Mouse (Mus musculus) cerebellum, adult 2 months (tissue): ENCODE data around the gene Arhgap10. TPM values are rescaled to one million over a fixed set of nuclear protein-coding genes. Genes with fewer than 3 reads are reported as not detected.

Experiments used
- DNase-seq, 2 experiments: peaks; one replicate each; pipeline ENCODE4 v3.0.0; 2021
- H3K27ac ChIP-seq: fragments of 200-500 bp; 2 replicates; pipeline ENCODE4 v1.5.1; 2012; ENCODE audit warnings: low read length, control low read depth, inconsistent platforms; ENCODE audit not compliant: insufficient read depth
- H3K27me3 ChIP-seq: fragments of 200-500 bp; 2 replicates; pipeline ENCODE4 v1.6.1; 2012; ENCODE audit warnings: inconsistent platforms, mild to moderate bottlenecking, low read length, moderate library complexity; ENCODE audit not compliant: control insufficient read depth, insufficient read depth
- H3K4me1 ChIP-seq: fragments of 200-500 bp; 2 replicates; pipeline ENCODE4 v1.6.1; 2011; ENCODE audit warnings: low read length; ENCODE audit not compliant: control insufficient read depth, insufficient read depth
- H3K4me3 ChIP-seq: fragments of 200-500 bp; replicated peaks from 2 replicates; pipeline ENCODE3; 2011; ENCODE audit warnings: mild to moderate bottlenecking, low read depth, low read length, control low read depth; ENCODE audit not compliant: insufficient read depth
- CTCF ChIP-seq: fragments of 200-500 bp; IDR thresholded peaks from 2 replicates; pipeline ENCODE4 v1.5.1; 2011; ENCODE audit warnings: low read depth, mild to moderate bottlenecking, control low read depth, low read length, moderate library complexity, borderline replicate concordance; ENCODE audit not compliant: insufficient read depth
- POLR2A ChIP-seq: fragments of 200-500 bp; IDR thresholded peaks from 2 replicates; pipeline ENCODE4 v1.6.1; 2011; ENCODE audit warnings: low read length, control low read depth, borderline replicate concordance; ENCODE audit not compliant: insufficient read depth
- WGBS: fragments of 180-500 bp; shearing (Covaris S2); methylation state at CpG from one replicate; pipeline ENCODE4 v1.1.7; 2018; 5-methylcytosine and 5-hydroxymethylcytosine counted together
- polyA plus RNA-seq: library from polyadenylated mRNA; depleted of rRNA; stranded (reverse); fragments of >200 nt; gene quantifications from 2 replicates; pipeline ENCODE4 v1.2.3, GENCODE M21; 2012

Arhgap10 gene
- polyA plus RNA-seq, 1 experiment = 12.5 TPM

- no peaks in the 10 kb centered on the region for H3K4me1 ChIP-seq
- H3K4me3 ChIP-seq = no peak overlapping the region
- TF ChIP-seq POLR2A = no peak
- TF ChIP-seq CTCF = no peak
- 55% methylated on average over 5 of the region's 5 CpGs for WGBS
- no peak overlapping the region for H3K27ac ChIP-seq
- no peak for DNase-seq
- no peaks in the 10 kb centered on the region for H3K27me3 ChIP-seq
These were observed 101.0 kb downstream of the Arhgap10 start for GRCm38 (mm10) chr8:77416738-77417137.

- Histone ChIP-seq H3K27me3 (no peaks in the 10 kb centered on the region), H3K4me1 (no peaks in the 10 kb centered on the region), H3K27ac (no peak overlapping the region), H3K4me3 (no peak overlapping the region)
- TF ChIP-seq CTCF (no peak), POLR2A (no peak)
- 67% methylated on average over 5 of the region's 5 CpGs for WGBS
- DNase-seq = no peak
These were observed 101.7 kb downstream of the Arhgap10 start for GRCm38 (mm10) chr8:77416034-77416433.

- Histone ChIP-seq H3K27me3 (no peaks in the 10 kb centered on the region), H3K4me3 (no peak overlapping the region), H3K4me1 (no peaks in the 10 kb centered on the region), H3K27ac (no peak overlapping the region)
- no peak for DNase-seq
- WGBS = over 99% methylated on average over 15 of the region's 15 CpGs
- TF ChIP-seq POLR2A = no peak
- TF ChIP-seq CTCF = no peak
These were observed 106.5 kb downstream of the Arhgap10 start for GRCm38 (mm10) chr8:77411262-77411661.

DNA sequence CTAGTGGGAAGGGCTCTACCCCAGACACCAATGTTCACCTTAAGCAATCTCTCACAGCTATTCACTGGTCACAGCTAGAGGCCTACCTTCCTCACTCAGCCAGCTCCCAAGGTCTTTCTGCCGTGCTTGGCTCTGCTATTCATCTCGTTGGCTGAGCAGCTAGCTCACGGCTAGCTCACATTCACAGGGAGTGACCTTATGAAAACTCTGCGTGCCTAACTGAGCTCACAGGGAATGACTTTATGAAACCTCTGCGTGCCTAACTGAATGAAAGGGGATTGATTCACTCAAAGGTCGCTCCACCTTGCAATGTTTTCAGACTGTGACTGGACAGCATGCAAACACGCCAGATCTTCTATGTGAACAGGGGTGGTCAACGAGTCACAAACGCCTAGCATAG, 107.4 kb downstream of the Arhgap10 start:
- no peak for TF ChIP-seq POLR2A
- no peak for TF ChIP-seq CTCF
- no peak overlapping the region for H3K4me3 ChIP-seq
- H3K27ac ChIP-seq = no peak overlapping the region
- H3K27me3 ChIP-seq = no peaks in the 10 kb centered on the region
- no peak for DNase-seq
- 71% methylated on average over 9 of the region's 9 CpGs for WGBS
- H3K4me1 ChIP-seq = no peaks in the 10 kb centered on the region

DNA sequence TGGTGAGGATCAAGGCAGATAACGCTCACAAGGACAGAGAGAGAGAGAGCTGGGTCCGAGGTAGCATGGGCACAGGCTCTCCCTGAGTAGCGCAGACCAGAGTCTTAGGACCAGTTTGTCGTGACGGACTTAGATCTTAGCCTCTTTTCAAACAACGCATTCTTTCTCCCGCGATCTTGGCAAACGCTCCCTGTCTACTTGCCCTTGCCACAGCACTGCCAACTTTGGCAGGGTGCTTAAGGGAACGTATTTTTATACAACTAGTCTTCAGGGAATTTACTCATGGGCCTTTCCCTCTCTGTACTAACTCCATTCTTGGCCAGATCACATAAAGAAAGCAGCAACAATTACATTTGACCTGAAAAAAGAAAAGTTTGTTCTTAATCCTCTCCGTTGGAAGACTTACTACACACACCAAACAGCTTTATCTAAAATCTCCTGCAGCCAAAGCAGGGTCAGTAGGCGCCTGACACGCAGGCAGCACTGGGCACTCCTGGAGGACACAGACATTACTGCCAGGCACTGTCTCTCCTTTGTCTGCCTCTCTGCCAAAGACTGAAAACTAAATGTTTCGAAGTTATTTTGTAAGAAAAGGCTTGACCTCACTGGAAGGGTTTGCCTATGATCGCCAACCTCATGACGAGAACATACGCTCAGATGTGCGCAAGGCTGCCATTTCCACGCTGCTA, 109.1 kb downstream of the Arhgap10 start:
- no peak for DNase-seq
- WGBS = 68% methylated on average over 19 of the region's 19 CpGs
- H3K27ac ChIP-seq = no peak overlapping the region
- H3K27me3 ChIP-seq = no peaks in the 10 kb centered on the region
- H3K4me1 ChIP-seq = no peaks in the 10 kb centered on the region
- H3K4me3 ChIP-seq = no peak overlapping the region
- TF ChIP-seq CTCF (no peak), POLR2A (no peak)

- Histone ChIP-seq H3K27me3 (no peaks in the 10 kb centered on the region), H3K27ac (no peak overlapping the region), H3K4me3 (no peak overlapping the region), H3K4me1 (no peaks in the 10 kb centered on the region)
- DNase-seq = no peak
- TF ChIP-seq POLR2A (no peak), CTCF (0 out of 2 replicates have a peak, but pooled peaks have one; percentile 7)
- WGBS = 73% methylated on average over 13 of the region's 13 CpGs
These were observed 110.9 kb downstream of the Arhgap10 start for GRCm38 (mm10) chr8:77406846-77407245.

DNA sequence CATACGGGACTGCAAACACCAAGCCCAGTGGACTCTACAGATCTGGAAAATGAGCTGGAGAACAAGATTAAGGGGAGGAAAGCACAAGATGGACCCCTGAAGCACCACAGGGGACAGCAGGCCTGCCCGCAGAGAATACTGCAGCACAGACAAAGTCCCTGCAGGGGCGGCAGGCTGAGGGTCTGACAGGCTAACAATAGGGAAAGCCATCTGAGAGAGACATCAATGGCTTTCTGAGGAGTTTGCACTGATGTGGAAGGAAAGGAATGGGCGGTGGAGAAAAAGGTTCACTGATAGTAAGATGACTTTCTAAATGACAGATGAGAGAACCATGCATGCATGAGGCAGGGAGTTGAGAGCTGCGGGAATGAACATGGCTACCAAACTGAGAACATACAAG, 111.3 kb downstream of the Arhgap10 start:
- TF ChIP-seq POLR2A (no peak), CTCF (no peak)
- no peak overlapping the region for H3K27ac ChIP-seq

GRCm38 (mm10) chr8:77404017-77404416, 113.7 kb downstream of the Arhgap10 start:
- no peaks in the 10 kb centered on the region for H3K27me3 ChIP-seq
- TF ChIP-seq POLR2A (no peak), CTCF (no peak)
- no peak for DNase-seq
- H3K4me3 ChIP-seq = no peak overlapping the region
- no peak overlapping the region for H3K27ac ChIP-seq
- 66% methylated on average over 6 of the region's 6 CpGs for WGBS
- H3K4me1 ChIP-seq = no peaks in the 10 kb centered on the region

More for the DNA sequence above, 111.3 kb downstream of the Arhgap10 start:
- no peak for DNase-seq
- Histone ChIP-seq H3K4me3 (no peak overlapping the region), H3K27me3 (no peaks in the 10 kb centered on the region), H3K4me1 (no peaks in the 10 kb centered on the region)
- 52% methylated on average over 5 of the region's 5 CpGs for WGBS
